Mouse (Mus musculus): ENCODE measurements at regions not wholly inside any gene's neighbourhood (a gene's known extent, or its start where the extent isn't known, plus 50 kb on each side); places are given as distances from the start of the nearest gene placed in this dataset.

DNA sequence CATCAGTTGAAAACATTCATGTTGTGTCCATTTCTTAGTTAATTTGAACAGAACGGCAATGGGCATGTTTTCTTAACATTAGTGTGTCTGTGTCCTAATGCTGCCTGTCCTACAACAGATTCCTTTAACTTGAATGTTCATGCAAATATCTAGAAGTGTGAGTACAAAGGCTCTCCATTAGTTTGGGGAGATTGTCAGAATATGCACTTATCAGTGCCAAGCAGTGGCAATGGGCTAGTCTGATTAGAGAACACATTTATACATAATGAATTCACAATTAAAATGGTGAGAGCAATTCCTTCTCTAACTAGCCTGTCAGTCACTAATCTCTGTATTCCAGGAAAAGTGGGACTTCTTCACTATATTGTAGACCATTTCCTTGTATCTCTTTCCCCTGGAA is 2188.8 kb downstream of the 9330182O14Rik start:
- TF ChIP-seq CTCF (IDR thresholded peaks at IDR 0.05; ENCODE audit: control insufficient read depth, insufficient read depth, insufficient replicate concordance, low read depth, low read length) (no peak), POLR2A (IDR thresholded peaks at IDR 0.05; ENCODE audit: control insufficient read depth, low read depth, low read length) (no peak)
